Mouse (Mus musculus) forebrain, embryonic 14.5 days (tissue): ENCODE data around the gene Dmap1. TPM values are rescaled to one million over a fixed set of nuclear protein-coding genes. Genes with fewer than 3 reads are reported as not detected.

Experiments
- ATAC-seq: fragments of 200-750 bp; cut with Nextera tagmentation; 2 replicates; pipeline ENCODE4 v1.8.0; 2017; ENCODE audit warnings: mild to moderate bottlenecking, moderate library complexity
- DNase-seq: peaks from one replicate; pipeline ENCODE4 v3.0.0-alpha.2; 2015; ENCODE audit warnings: low spot score
- H3K27ac ChIP-seq: fragments of 300-500 bp; sonication (generic); 2 replicates; pipeline ENCODE4 v1.5.1; 2014; ENCODE audit warnings: low read depth, mild to moderate bottlenecking, control low read depth, low read length, moderate library complexity
- H3K27me3 ChIP-seq: fragments of 300-500 bp; sonication (generic); replicated peaks from 2 replicates; pipeline ENCODE4 v1.6.1; 2014; ENCODE audit warnings: low read length, control low read depth, mixed read lengths; ENCODE audit not compliant: control insufficient read depth, insufficient read depth
- H3K36me3 ChIP-seq: fragments of 300-500 bp; sonication (generic); 2 replicates; pipeline ENCODE4 v1.6.1; 2014; ENCODE audit warnings: low read length, control low read depth; ENCODE audit not compliant: control insufficient read depth, insufficient read depth
- H3K4me1 ChIP-seq: fragments of 300-500 bp; sonication (generic); 2 replicates; pipeline ENCODE4 v1.6.1; 2014; ENCODE audit warnings: antibody characterized with exemption, low read length, control low read depth; ENCODE audit not compliant: control insufficient read depth, insufficient read depth
- H3K4me2 ChIP-seq: fragments of 300-500 bp; sonication (generic); 2 replicates; pipeline ENCODE4 v1.6.1; 2014; ENCODE audit warnings: mild to moderate bottlenecking, control low read depth, low read length
- H3K4me3 ChIP-seq: fragments of 300-500 bp; sonication (generic); 2 replicates; pipeline ENCODE4 v1.5.1; 2014; ENCODE audit warnings: low read depth, low read length, control low read depth
- H3K9ac ChIP-seq: fragments of 300-500 bp; sonication (generic); 2 replicates; pipeline ENCODE4 v1.6.1; 2014; ENCODE audit warnings: mild to moderate bottlenecking, low read length, control low read depth, moderate library complexity
- H3K9me3 ChIP-seq: fragments of 300-500 bp; sonication (generic); replicated peaks from 2 replicates; pipeline ENCODE4 v1.6.1; 2016; ENCODE audit warnings: low read length, control low read depth, mixed read lengths; ENCODE audit not compliant: control insufficient read depth
- WGBS: fragments of 180-500 bp; shearing (Covaris S2); extraction: QIAGEN DNeasy Blood & Tissue Kit; methylation state at CpG from one replicate; pipeline ENCODE4 v1.1.7; 2014; 5-methylcytosine and 5-hydroxymethylcytosine counted together
- polyA plus RNA-seq: library from polyadenylated mRNA; unstranded; fragments of >200 nt; fragmentation: Nextera tagmentation; extraction: Ambion mirVana; gene quantifications from 2 replicates; pipeline ENCODE4 v1.2.1, GENCODE M21; 2014

Dmap1 gene
- polyA plus RNA-seq, 1 experiment from 2014 or later, result 97.6 TPM

DNA sequence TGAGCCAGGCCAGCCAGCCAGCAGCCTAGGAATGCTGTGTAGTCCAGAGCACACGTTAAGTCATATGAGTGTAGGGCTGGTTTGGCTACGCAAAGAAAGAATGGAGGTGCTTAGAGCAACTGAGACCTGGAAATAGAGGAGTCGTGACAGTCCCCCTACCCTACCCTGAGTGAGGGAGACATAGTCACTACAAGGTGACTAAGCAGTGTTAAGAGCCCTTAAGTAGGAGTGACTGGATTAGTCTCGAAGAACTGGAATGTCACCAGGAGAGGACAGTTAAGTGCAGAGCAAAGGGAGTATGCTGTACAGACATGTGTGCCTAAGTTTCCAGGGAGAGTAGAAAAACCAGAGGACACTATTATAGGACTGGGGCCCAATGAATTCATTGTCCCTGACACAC is 45.9 kb downstream of the Dmap1 start:
- no peak for ATAC-seq
- no peaks in the 10 kb centered on the region for H3K27me3 ChIP-seq
- H3K9ac ChIP-seq, result no peak overlapping the region
- no peak overlapping the region for H3K27ac ChIP-seq
- no peak overlapping the region for H3K4me3 ChIP-seq
- WGBS, result 75% methylated on average over 4 of the region's 4 CpGs
- peaks cover 14% of the 10 kb centered on the region for H3K4me1 ChIP-seq
- no peaks in the 10 kb centered on the region for H3K9me3 ChIP-seq
- no peak for DNase-seq
- no peaks in the 10 kb centered on the region for H3K36me3 ChIP-seq
- no peak overlapping the region for H3K4me2 ChIP-seq

DNA sequence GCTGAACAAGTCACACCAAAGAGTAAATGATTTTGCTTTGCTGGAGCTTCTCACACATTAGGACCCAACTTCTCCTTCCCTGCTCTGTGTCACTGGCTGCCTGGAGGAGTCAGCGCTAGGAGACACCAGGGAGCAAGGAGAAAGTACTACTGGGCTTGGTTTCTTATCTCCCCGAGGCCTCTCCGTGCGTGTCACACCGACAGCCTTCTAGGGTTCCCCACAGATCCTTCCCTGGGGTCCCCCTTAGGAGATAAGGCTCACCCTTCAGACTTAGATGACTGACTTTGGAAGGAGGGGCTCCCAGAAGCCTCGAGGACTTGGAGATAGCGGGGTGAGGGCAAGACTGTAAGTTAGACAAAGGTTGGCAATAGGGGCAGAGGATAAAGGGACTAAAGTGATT is 47.4 kb downstream of the Dmap1 start:
- Histone ChIP-seq H3K9ac (no peak overlapping the region), H3K36me3 (no peaks in the 10 kb centered on the region), H3K27ac (no peak overlapping the region), H3K27me3 (no peaks in the 10 kb centered on the region), H3K4me2 (no peak overlapping the region), H3K4me1 (peaks cover 14% of the 10 kb centered on the region), H3K9me3 (no peaks in the 10 kb centered on the region), H3K4me3 (no peak overlapping the region)
- no peak for ATAC-seq
- WGBS, result 95% methylated on average over 7 of the region's 7 CpGs
- DNase-seq, result no peak

DNA sequence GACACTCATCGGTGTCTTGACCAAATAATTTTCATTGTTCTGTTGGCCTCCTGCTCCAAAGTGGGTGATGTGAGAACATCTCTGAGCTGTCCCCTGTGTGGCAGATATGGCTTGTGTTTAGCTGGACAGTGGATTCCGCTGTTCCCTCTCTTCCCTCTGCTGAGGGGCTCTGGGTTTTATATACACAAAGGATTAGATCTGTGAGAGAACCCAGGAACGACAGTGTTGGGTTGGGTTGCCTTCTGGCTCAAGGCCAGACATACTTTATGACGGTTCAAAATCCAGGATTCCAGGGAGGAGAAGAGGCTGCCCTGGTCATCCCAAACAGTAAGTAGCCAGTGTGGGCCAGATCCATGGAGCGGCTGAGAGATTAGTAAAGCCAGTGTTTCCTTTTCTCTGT is 48.5 kb downstream of the Dmap1 start:
- DNase-seq (no peak), ATAC-seq (no peak)
- Histone ChIP-seq H3K36me3 (no peaks in the 10 kb centered on the region), H3K9me3 (no peaks in the 10 kb centered on the region), H3K4me2 (no peak overlapping the region), H3K4me1 (peaks cover 14% of the 10 kb centered on the region), H3K4me3 (no peak overlapping the region), H3K27me3 (no peaks in the 10 kb centered on the region), H3K9ac (no peak overlapping the region), H3K27ac (no peak overlapping the region)
- WGBS, result 71% methylated on average over 5 of the region's 5 CpGs

DNA sequence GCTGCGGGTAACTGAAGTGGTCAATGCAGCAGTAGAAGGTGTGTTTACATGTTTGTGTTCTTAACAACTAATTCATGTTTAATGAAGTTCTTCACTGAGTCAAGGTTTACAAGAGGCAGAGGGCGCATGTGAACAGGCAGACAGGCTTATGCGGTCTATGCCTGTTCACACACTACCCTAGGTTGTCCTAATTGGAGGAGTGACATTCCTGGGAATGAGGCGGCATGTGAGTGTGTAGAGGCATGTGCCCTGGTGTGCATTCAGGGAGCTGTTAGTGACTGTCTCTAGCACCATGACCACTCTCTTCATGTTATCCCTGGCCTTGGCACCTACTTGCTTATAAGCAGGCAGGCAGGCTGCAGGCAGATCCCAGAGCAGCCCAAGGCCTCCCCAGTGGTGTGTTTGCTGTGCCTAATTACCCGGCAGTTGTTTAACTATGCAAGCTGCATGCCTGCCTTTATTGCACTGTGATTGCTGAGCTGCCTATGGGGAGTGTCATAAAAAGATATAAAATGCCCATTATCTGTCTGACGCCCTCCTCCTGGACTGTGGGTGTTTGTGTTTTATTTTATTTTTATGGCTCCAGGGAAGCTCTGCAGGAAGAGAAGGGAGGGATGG is 51.9 kb downstream of the Dmap1 start:
- H3K36me3 ChIP-seq, result no peaks in the 10 kb centered on the region
- H3K4me1 ChIP-seq, result 0 out of 2 replicates have a peak, but pooled peaks cover 2% of the 10 kb centered on the region
- DNase-seq, result no peak
- no peak overlapping the region for H3K4me2 ChIP-seq
- 63% methylated on average over 6 of the region's 6 CpGs for WGBS
- ATAC-seq, result no peak
- no peak overlapping the region for H3K27ac ChIP-seq
- H3K4me3 ChIP-seq, result no peak overlapping the region
- H3K9me3 ChIP-seq, result no peaks in the 10 kb centered on the region
- H3K9ac ChIP-seq, result no peak overlapping the region
- H3K27me3 ChIP-seq, result no peaks in the 10 kb centered on the region

DNA sequence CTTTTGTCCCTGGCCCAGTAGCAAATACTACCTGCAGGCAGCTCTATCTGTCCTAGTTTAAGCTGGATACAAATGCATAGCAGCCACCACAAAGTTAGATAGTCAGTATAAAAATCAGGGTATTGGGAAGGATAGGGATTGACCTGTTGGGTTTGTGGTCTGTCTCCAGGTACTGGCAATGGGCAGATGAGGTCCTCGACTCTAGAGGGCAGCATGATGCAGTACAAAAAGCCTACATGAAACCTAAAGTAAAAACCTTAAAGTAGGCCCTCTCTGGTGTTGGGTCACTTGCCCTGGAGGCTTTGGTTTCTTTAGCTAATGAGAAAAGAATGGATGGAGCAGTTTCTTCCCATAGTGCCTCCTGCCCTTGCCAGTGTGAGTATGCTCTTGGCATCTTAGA is 53.6 kb downstream of the Dmap1 start:
- Histone ChIP-seq H3K4me3 (no peak overlapping the region), H3K4me1 (0 out of 2 replicates have a peak, but pooled peaks cover 1% of the 10 kb centered on the region), H3K9me3 (no peaks in the 10 kb centered on the region), H3K9ac (no peak overlapping the region), H3K27ac (no peak overlapping the region), H3K27me3 (no peaks in the 10 kb centered on the region), H3K4me2 (no peak overlapping the region), H3K36me3 (peaks cover 4% of the 10 kb centered on the region; the same call in 1 of the 2 replicates)
- no peak for DNase-seq
- WGBS, result 45% methylated on average over 1 of the region's 1 CpGs
- no peak for ATAC-seq

Other genes with a start within 250 kb of the Dmap1 start
- 84.3 and 96.1 TPM in 2 replicates for gene Rnf220, start 185.2 kb downstream of the Dmap1 start, polyA plus RNA-seq
- 225 and 247 TPM in 2 replicates for gene Eri3, start 131.9 kb downstream of the Dmap1 start, polyA plus RNA-seq
- gene Gm12845, start 42.1 kb upstream of the Dmap1 start, polyA plus RNA-seq, result not detected in 2 replicates
- gene Klf17, start 83.4 kb upstream of the Dmap1 start, polyA plus RNA-seq, result not detected in 2 replicates
- gene Slc6a9, start 152.2 kb upstream of the Dmap1 start, polyA plus RNA-seq, result 8.0 and 9.6 TPM in 2 replicates
- gene Ccdc24, start 190.3 kb upstream of the Dmap1 start, polyA plus RNA-seq, result 1.5 and 1.6 TPM in 2 replicates
- gene B4galt2, start 201.2 kb upstream of the Dmap1 start, polyA plus RNA-seq, result 49.1 and 50.6 TPM in 2 replicates
- gene Atp6v0b, start 205.1 kb upstream of the Dmap1 start, polyA plus RNA-seq, result 483 and 520 TPM in 2 replicates
- gene Dph2, start 209.8 kb upstream of the Dmap1 start, polyA plus RNA-seq, result 26.8 and 31.9 TPM in 2 replicates
- 64.1 and 66.2 TPM in 2 replicates for gene Ipo13, start 232.7 kb upstream of the Dmap1 start, polyA plus RNA-seq
- gene Artn, start 247.5 kb upstream of the Dmap1 start, polyA plus RNA-seq, result 0.22 and 0.36 TPM in 2 replicates